Mouse (Mus musculus) urinary bladder, postnatal 4 days (tissue): Measurements from ENCODE around the gene Lrrc8d.

Source experiments
- DNase-seq, 2 experiments: peaks; one replicate each; pipeline ENCODE4 v3.0.0; 2021 to 2022; ENCODE audit warnings: low spot score in 2 of 2

Gene Lrrc8d

GRCm38 (mm10) chr5:105817248-105817976 lies 117.6 kb downstream of the Lrrc8d start:
- DNase-seq, result no peak

DNA sequence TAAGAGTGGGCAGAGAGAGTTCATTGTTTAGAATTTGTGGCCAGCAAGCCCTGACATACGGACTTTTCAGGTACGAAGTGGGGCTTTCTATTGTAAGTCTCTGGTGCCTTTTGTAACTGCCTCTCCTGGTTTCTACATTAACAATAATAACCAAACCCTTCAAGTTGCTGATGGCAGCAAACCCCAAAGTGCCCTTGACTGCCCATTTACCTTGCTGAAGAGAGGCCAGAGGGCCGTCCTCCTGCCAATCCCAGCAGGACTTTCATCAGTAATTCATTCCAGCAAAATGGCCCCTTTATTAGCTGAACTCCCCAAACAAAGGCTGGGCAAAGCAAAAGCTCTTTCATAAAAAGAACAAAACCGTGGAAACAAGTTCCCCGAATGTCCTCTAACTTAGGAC lies 118.6 kb downstream of the Lrrc8d start:
- no peak for DNase-seq

GRCm38 (mm10) chr5:105821390-105821789 lies 121.6 kb downstream of the Lrrc8d start:
- DNase-seq, result no peak

DNA sequence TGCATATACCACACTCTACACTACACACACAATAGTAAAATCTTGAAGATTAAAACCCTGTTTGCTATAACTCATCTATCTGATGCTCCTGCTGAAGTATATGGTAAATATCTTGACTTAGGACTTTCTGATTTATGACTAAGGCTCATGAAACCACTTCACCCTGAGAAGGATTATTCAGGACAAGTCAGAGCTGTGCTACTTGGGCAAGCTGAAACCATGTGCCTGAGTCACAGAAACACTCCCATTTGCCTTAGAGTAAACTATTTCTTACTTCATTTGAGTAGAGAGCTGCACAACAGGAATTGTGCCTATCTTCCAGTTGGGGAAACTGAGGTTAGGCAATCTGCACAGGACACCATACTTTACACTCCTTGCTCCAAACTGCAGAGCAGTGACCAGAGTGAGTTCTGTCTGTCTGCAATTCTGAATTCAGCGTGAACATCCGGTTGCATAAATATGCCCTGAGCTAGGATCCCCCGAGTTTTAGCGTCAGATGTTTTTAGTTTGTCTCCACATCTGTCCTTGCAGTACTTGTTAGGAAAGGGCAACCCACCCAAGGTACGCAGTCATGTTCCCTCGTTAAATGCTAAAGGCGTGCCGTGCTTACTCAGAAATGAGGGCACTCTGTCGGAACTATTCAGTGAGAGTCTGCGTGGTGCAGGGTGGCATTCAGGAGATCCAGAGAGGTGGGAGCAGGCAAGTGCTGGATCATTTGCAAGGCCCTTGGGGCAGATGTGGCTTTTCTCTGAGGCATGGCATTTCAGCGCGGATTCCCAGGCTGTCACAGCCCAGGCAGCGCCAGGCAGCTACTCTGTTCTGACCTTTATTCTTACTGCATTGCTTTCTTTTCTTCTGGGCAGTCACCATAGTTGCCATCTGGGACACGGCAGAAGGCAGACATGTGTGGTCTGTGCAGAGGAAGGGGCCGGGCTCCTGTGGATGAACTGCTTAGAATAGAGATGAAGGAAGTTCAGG lies 123.0 kb downstream of the Lrrc8d start:
- no peak for DNase-seq

DNA sequence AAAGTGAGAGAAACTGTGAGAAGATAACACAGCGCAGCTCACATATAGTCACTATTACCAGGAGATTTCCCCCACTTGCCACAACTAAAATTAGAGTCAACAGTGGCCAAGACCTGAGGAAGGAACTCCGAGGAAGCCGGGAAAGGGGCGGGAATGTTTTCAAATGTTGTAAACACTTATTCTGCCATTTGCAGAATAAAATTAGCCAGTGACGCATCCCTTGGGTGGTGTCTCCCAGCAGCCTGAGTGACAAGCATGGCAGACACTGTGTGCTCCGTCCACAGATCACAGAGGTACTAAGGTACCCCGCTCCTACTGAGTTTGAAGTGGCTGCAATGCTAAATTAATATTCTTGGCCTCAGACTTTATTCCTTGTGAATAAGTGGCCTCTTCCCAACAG lies 124.5 kb downstream of the Lrrc8d start:
- DNase-seq, result no peak

GRCm38 (mm10) chr5:105824827-105825226 lies 125.1 kb downstream of the Lrrc8d start:
- DNase-seq, result no peak

- DNase-seq, result no peak
Measured at GRCm38 (mm10) chr5:105826916-105827510, 127.2 kb downstream of the Lrrc8d start.

DNA sequence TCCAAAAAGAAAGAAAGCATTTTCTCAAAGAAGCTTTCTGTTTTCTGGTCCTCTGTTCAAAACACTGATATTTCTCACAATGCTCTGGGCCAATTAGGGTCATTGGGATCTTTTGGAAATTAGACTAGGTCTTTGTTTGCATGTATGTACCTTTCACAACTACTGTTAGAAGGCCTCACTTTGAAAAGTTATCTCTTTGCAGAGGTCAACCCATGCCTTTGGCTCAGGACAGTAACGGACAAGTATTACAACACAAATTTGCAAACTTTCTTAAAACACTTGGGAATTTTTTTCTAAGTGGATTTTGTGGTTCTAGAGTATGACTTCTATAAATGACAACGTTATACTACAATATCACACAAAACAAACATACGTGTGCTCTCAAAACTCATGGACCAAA lies 128.3 kb downstream of the Lrrc8d start:
- no peak for DNase-seq

DNA sequence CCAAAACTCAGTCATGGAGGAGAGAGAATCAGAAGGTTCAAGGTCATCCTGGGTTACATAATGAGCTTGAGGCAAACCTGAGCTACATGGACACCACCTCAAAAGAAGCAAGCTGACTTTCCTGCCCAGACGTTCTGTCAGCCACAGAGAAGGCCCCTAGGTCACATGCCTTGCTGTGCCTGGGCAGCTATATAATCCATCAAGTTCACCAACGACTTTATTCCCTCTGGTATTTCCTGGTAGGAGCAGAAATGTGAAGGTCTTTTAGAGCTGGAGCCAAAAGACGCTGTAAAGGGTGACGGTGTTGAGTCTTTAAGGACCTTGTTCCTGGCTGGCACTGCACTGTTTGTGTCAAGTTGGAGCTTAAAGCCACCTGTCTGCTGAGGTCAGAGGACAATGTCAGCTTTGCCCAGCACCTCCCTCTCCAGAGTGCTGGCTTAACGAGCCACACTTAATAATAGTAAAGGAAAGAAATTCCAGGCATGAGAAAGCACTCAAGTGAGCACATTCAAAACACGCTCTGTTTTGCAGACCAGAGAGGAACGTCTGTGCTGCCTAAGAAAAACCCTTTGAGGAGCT lies 129.3 kb downstream of the Lrrc8d start:
- DNase-seq, result no peak

DNA sequence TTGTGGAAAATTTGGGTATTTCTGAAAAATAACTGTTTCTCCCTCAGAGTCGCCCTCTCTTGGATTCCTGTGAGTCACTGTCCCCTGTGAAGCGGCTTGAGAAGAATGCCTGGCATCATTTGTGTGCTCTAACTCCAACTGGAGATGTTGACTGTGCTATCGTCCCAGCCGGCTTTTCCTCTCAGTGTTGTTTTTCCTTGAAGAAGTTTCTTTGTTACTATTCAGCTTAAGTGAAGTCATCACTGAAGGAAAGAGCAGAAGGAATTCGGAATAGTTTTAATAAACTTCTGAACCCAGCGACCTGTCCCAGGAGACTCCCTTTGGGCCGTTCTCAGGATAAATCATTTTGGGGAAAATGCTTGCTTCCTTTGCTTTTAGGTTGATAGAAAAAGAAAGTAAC lies 132.4 kb downstream of the Lrrc8d start:
- no peak for DNase-seq

- DNase-seq, result no peak
Measured at GRCm38 (mm10) chr5:105833923-105834322, 134.2 kb downstream of the Lrrc8d start.

GRCm38 (mm10) chr5:105836006-105836405 lies 136.2 kb downstream of the Lrrc8d start:
- DNase-seq, result no peak

DNA sequence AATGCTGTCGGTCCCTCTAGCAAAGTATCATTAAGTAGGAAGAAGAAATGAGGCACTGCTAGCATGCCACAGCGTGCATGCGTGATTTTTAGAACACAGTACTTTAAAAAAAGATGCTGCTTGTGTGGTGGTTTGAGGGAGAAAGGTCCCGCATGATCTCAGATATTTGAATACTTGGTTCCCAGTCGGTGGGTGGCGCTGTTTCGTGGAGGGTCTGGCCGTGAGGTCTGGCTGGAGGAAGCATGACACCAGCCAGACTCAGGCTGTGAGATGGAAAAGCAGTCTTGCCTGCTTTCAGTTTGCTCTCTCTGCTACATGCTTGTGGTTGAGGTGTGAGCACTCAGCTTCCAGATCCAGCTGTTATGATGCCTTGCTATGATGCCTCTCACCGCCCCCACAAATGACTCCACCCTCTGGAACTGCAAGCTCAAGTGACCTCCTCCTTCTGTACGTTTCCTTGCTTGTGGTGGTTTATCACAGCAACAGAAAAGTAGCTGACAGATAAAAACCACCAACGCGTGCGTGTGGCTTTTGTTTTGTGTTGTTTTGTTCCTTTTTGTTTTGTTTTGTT lies 140.1 kb downstream of the Lrrc8d start:
- no peak for DNase-seq

GRCm38 (mm10) chr5:105844044-105844753 lies 144.4 kb downstream of the Lrrc8d start:
- DNase-seq, result no peak

- DNase-seq, result no peak
Measured at GRCm38 (mm10) chr5:105845041-105845440, 145.3 kb downstream of the Lrrc8d start.

DNA sequence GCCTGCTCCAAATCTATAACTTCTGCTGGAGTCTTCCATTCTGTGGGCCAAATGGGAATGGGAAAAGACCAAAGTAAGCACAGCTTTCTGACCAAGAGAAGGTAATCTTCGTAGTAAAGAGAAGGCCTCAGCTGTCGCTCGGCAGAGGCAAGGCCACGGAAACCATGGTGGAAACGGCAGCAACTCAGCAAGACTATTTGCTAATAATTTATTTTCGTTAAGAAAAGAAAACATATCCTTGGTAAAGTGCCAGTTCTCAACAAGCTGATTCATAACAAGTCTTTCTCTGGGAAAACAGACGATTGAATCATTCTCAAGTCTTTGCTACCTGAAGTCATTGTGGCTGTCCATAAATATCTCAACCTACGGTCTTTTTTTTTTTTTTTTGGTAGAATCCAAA lies 148.0 kb downstream of the Lrrc8d start:
- DNase-seq, result no peak

DNA sequence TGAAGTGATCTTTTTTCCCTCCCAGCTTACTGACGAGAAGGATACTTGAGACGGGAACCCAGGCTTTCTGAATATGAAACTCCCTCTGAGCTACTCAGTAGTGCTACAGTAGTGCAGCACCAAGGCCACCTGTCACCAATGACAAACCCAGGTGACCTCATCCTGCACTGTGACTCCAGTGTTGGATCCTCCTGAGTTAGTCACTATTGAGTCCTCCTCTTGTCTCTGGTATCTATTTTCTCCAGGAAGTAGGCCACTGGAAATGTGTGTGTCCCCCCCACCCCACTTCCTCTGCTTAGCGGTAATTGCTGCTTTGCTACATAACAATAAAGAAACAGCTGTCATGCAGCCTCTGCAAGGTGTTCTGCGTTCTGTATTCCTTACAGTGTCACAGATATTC lies 149.5 kb downstream of the Lrrc8d start:
- no peak for DNase-seq

DNA sequence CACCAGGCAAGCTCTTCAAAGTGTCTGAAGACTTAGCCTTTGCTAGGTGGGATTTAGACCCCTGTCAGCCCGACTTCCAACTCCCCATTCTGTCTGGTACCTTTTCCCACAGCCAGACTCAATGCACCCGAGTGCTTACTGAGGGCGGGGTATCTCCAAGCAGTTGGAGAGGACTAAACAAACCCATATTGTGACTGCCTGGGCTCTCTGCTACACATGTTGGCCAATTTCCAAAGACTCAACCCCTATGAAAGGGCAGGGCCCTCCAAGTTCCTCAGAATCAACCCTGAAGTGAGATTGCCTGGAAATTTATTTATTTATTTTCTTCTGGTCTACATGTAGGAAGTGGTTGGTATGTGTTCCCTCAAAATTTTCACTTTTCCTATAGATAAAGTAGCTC lies 149.9 kb downstream of the Lrrc8d start:
- no peak for DNase-seq

DNA sequence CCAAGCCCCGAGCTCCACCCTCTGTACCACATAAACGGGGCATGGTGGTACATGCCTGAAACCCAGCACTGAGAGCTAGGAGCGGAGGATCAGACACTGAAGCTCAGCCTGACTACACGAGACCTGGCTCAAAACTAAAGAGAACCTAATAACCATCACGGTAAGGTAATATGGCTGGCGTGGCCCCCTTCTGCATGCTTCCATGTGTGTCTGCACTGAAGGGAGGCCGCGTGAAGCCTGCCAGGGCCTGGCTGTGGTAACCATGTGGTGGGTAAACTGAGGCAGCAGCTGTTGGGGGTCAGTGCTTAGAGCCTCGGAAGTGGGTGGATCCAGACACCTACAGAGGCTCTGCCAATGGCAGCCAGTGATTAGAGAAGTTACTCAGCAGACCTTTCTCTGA lies 153.5 kb downstream of the Lrrc8d start:
- no peak for DNase-seq

DNA sequence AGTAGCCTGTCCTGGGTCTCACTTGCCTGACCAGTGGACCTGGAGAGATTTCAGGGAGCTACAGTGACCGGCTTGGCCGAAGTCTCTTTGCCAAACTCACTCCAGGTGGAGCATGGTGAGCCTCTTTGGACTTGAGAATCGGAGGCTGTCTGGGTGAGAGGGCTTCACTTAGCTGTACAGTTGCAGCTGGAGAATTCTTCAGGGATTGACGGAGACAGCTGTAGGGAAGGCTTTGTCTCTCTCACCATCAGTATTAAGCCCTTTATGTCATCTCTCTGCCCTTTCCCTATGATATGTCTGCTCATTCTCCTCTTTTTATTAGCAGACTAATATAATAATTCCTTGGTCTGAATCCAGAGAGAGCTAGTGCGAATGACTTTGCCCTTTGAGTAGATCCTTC lies 157.7 kb downstream of the Lrrc8d start:
- no peak for DNase-seq
